Mouse (Mus musculus) E14TG2a.4 (cell line): ENCODE data around the gene D330020A13Rik.

ENCODE experiments used
- CTCF ChIP-seq: conservative IDR thresholded peaks from 2 replicates; pipeline ENCODE4 v1.5.1; 2014; ENCODE audit warnings: low read length
- NANOG ChIP-seq: IDR thresholded peaks from 2 replicates; pipeline ENCODE4 v1.6.1; 2014; ENCODE audit warnings: borderline replicate concordance, low read length, mixed read lengths
- POU5F1 ChIP-seq: IDR thresholded peaks from 2 replicates; pipeline ENCODE4 v1.6.1; 2014; ENCODE audit warnings: low read length, borderline replicate concordance

DNA sequence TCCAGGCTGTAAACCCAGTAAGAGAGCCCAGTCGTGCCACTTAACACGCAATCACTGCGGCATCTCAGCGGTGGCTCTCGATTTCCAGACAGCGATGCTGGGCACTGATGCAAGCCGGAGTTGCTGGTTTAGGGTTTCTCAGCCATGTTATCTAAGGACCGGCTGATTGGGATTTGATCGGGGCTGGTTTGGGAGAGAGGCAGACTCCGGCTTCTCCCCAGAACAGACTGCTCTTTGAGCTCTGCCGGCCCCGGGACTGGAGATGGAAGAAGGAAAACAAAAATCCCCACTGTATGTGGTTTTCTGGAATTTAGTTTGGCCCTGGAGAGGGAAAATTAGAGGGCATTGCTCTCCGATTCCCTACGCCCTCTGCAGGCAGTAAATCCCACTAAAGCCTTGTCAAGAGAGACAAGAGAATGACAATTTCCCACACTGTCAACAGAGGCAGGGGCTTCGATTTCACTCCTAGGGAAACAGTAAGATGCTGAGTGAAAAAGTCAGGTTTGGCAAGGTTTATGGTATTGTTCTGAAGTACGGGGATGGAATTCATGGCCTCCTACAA lies 8.7 kb downstream of the D330020A13Rik start:
- TF ChIP-seq CTCF = peak; percentile 47
- TF ChIP-seq POU5F1 = no peak
- TF ChIP-seq NANOG = no peak
